Mouse (Mus musculus) thymus, postnatal 25 days (tissue): ENCODE results near the gene Tmem186.
A peak's percentile ranks its signal among the peaks of the same experiment; 100 is the strongest.

ENCODE experiments used
- DNase-seq: peaks from one replicate; pipeline ENCODE4 v3.0.0; 2022

Tmem186 gene

GRCm38 (mm10) chr16:8665367-8665766 is 27.9 kb upstream of the Tmem186 start:
- DNase-seq: no peak

GRCm38 (mm10) chr16:8663606-8664539 is 26.4 kb upstream of the Tmem186 start:
- no peak for DNase-seq

GRCm38 (mm10) chr16:8663022-8663421 is 25.5 kb upstream of the Tmem186 start:
- no peak for DNase-seq

- DNase-seq: no peak
These were observed 21.3 kb upstream of the Tmem186 start for GRCm38 (mm10) chr16:8658764-8659163.

- DNase-seq: no peak
These were observed 20.8 kb upstream of the Tmem186 start for GRCm38 (mm10) chr16:8658349-8658748.

GRCm38 (mm10) chr16:8656256-8656655 is 18.7 kb upstream of the Tmem186 start:
- no peak for DNase-seq

GRCm38 (mm10) chr16:8655599-8655998 is 18.1 kb upstream of the Tmem186 start:
- no peak for DNase-seq

GRCm38 (mm10) chr16:8655108-8655507 is 17.6 kb upstream of the Tmem186 start:
- no peak for DNase-seq

- DNase-seq: no peak
These were observed 12.5 kb upstream of the Tmem186 start for GRCm38 (mm10) chr16:8650007-8650406.

- DNase-seq: no peak
These were observed 8.0 kb upstream of the Tmem186 start for GRCm38 (mm10) chr16:8645546-8645945.

GRCm38 (mm10) chr16:8643855-8644254 is 6.3 kb upstream of the Tmem186 start:
- DNase-seq: peak; percentile 56

- no peak for DNase-seq
These were observed 2.1 kb upstream of the Tmem186 start for GRCm38 (mm10) chr16:8639466-8640191.

- DNase-seq: no peak
These were observed 619 bp upstream of the Tmem186 start for GRCm38 (mm10) chr16:8638131-8638530.

- DNase-seq: no peak
These were observed 670 bp downstream of the Tmem186 start for GRCm38 (mm10) chr16:8636867-8637216.

- DNase-seq: peak; percentile 32
These were observed 6.1 kb downstream of the Tmem186 start for GRCm38 (mm10) chr16:8631428-8631827.

- no peak for DNase-seq
These were observed 7.1 kb downstream of the Tmem186 start for GRCm38 (mm10) chr16:8630419-8630818.

GRCm38 (mm10) chr16:8620315-8621115 is 17.0 kb downstream of the Tmem186 start:
- DNase-seq: no peak

- DNase-seq: no peak
These were observed 17.7 kb downstream of the Tmem186 start for GRCm38 (mm10) chr16:8619659-8620314.

GRCm38 (mm10) chr16:8613447-8613846 is 24.1 kb downstream of the Tmem186 start:
- DNase-seq: no peak

GRCm38 (mm10) chr16:8613039-8613438 is 24.5 kb downstream of the Tmem186 start:
- DNase-seq: no peak

GRCm38 (mm10) chr16:8612214-8613005 is 25.1 kb downstream of the Tmem186 start:
- no peak for DNase-seq

- DNase-seq: peak; percentile 35
These were observed 27.1 kb downstream of the Tmem186 start for GRCm38 (mm10) chr16:8610397-8610796.
